Mouse (Mus musculus) midbrain, embryonic 15.5 days (tissue): ENCODE results near the gene Frs2. TPM values are rescaled to one million over a fixed set of nuclear protein-coding genes. Genes with fewer than 3 reads are reported as not detected.
"Not testable (repeated sequence)": the region's sequence is repeated elsewhere in the genome, so short reads cannot be mapped to it uniquely, and the experiment has no call there.

Experiments
- ATAC-seq: fragments of 200-750 bp; cut with Nextera tagmentation; replicated peaks from 2 replicates; pipeline ENCODE4 v1.8.0; 2017; ENCODE audit warnings: moderate TSS enrichment
- H3K27ac ChIP-seq: fragments of 300-500 bp; sonication (generic); 2 replicates; pipeline ENCODE4 v1.5.1; 2015; ENCODE audit warnings: mild to moderate bottlenecking, inconsistent platforms
- H3K27me3 ChIP-seq: fragments of 300-500 bp; sonication (generic); replicated peaks from 2 replicates; pipeline ENCODE4 v1.6.1; 2015; ENCODE audit warnings: inconsistent platforms
- H3K36me3 ChIP-seq: fragments of 300-500 bp; sonication (generic); replicated peaks from 2 replicates; pipeline ENCODE4 v1.6.1; 2015; ENCODE audit warnings: inconsistent platforms
- H3K4me1 ChIP-seq: fragments of 300-500 bp; sonication (generic); 2 replicates; pipeline ENCODE4 v1.6.1; 2015; ENCODE audit warnings: inconsistent platforms
- H3K4me2 ChIP-seq: fragments of 300-500 bp; sonication (generic); 2 replicates; pipeline ENCODE4 v1.6.1; 2015; ENCODE audit warnings: inconsistent platforms, mild to moderate bottlenecking, moderate library complexity
- H3K4me3 ChIP-seq: fragments of 300-500 bp; sonication (generic); 2 replicates; pipeline ENCODE4 v1.5.1; 2015; ENCODE audit warnings: mild to moderate bottlenecking, inconsistent platforms
- H3K9ac ChIP-seq: fragments of 300-500 bp; sonication (generic); 2 replicates; pipeline ENCODE4 v1.6.1; 2015; ENCODE audit warnings: mild to moderate bottlenecking, inconsistent platforms
- H3K9me3 ChIP-seq: fragments of 300-500 bp; sonication (generic); 2 replicates; pipeline ENCODE4 v1.6.1; 2016; ENCODE audit warnings: inconsistent platforms
- WGBS: fragments of 180-500 bp; shearing (Covaris S2); methylation state at CpG from one replicate; pipeline ENCODE4 v1.1.7; 2015; ENCODE audit warnings: mixed read lengths; 5-methylcytosine and 5-hydroxymethylcytosine counted together
- polyA plus RNA-seq: library from polyadenylated mRNA; unstranded; fragments of >200 nt; fragmentation: Nextera tagmentation; extraction: Ambion mirVana; gene quantifications from 2 replicates; pipeline ENCODE4 v1.2.1, GENCODE M21; 2015

Frs2 gene
- polyA plus RNA-seq, 1 experiment from 2014 or later, result 22.0 TPM

DNA sequence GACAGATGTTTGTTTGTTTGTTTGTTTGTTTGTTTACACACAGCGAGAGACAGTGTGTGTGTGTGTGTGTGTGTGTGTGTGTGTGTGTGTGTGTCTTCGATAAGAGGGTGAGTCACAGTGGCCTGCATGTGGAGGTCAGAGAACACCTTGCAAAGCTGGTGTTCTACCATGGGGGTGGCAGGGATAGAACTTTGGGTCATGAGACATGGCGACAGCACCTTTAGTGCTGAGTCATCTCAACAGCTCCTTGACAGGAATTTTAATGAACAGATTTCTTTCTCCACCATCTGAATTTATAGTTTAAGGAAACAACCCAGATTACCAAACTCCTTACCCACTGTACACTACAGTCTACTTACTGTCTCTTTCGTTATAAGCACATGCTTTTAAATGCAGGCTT, 4.3 kb downstream of the Frs2 start:
- no peak overlapping the region for H3K4me3 ChIP-seq
- WGBS, result 93% methylated on average over 4 of the region's 4 CpGs
- H3K9me3 ChIP-seq, result no peaks in the 10 kb centered on the region
- no peak overlapping the region for H3K27ac ChIP-seq
- H3K4me1 ChIP-seq, result peaks cover 28% of the 10 kb centered on the region
- H3K4me2 ChIP-seq, result no peak overlapping the region
- no peak for ATAC-seq
- H3K27me3 ChIP-seq, result no peaks in the 10 kb centered on the region
- H3K36me3 ChIP-seq, result no peaks in the 10 kb centered on the region
- H3K9ac ChIP-seq, result no peak overlapping the region

DNA sequence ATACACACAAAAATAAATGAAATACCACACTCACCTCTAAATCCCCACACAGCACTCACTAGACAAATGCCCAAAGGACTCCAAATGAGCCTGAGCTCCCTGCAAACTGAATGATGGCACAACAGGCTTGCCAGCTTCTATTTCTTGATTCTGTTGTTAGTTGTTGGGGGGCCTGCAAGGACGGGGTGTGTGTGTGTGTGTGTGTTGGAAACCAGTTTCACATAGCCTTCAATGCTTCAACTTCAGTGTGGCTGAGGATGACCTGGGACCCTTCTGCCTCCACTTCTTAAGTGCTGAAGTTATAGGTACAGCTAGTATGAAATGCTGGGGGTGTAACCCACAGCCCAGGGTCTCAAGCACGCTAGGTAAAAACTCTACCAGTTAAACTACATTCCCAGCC, 5.0 kb downstream of the Frs2 start:
- H3K9me3 ChIP-seq, result no peaks in the 10 kb centered on the region
- H3K27ac ChIP-seq, result no peak overlapping the region
- no peak overlapping the region for H3K9ac ChIP-seq
- no peaks in the 10 kb centered on the region for H3K27me3 ChIP-seq
- H3K36me3 ChIP-seq, result no peaks in the 10 kb centered on the region
- no peak overlapping the region for H3K4me2 ChIP-seq
- no peak for ATAC-seq
- peaks cover 25% of the 10 kb centered on the region for H3K4me1 ChIP-seq
- H3K4me3 ChIP-seq, result no peak overlapping the region
- WGBS, result 93% methylated on average over 2 of the region's 2 CpGs

DNA sequence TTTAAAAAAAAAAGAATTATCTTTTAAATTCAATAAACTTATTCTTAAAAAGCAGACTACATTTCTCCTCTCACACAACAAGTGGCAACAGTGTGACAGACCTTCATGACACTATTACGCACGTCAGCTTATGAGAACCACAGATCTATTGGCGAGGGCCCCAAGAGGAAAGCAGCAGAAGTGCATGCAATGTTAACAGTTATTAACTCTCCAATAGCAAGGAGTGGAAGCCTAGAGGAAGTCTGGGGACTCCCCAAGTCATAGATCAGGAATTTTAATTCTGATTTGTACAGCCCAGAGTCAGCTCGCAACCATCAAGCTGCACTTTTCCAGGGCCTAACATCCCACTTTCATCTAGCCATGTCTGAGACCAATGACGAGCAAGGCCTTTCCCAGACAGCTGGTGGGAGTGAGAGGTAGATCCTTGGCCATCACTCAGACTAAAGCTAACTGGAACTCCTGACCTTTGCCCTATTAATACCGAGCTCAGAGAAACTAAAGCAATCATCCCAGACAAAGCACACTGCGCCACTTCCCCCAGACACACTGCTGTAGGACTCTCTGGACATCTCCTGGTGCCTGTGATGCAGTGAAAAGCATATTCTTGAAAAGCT, 6.3 kb downstream of the Frs2 start:
- 53% methylated on average over 7 of the region's 7 CpGs for WGBS
- Histone ChIP-seq H3K27ac (no peak overlapping the region), H3K4me2 (no peak overlapping the region), H3K27me3 (no peaks in the 10 kb centered on the region), H3K9me3 (no peaks in the 10 kb centered on the region), H3K4me1 (peaks cover 19% of the 10 kb centered on the region), H3K9ac (no peak overlapping the region), H3K36me3 (no peaks in the 10 kb centered on the region), H3K4me3 (no peak overlapping the region)
- ATAC-seq, result no peak

DNA sequence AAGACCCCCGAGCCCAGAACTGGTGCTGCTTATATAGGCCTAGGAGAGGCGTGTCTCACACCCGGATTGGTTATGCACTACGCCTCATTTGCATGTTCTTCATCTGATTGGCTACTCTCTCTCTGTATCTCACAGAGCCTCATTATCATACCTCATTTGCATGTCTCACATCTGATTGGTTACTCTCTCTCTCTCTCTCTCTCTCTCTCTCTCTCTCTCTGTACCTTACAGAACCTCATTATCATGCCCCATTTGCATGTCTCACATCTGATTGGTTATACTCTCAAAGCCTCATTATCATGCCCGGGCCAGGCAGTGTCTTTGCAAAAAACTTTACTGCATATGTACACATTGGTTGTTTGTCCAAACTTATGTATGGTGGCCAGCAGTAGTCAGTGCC, 16.8 kb downstream of the Frs2 start:
- H3K36me3 ChIP-seq, H3K27me3 ChIP-seq, H3K4me3 ChIP-seq, H3K9ac ChIP-seq, H3K4me1 ChIP-seq, H3K9me3 ChIP-seq, ATAC-seq, H3K27ac ChIP-seq, H3K4me2 ChIP-seq: not testable (repeated sequence)
- WGBS, result 92% methylated on average over 5 of the region's 5 CpGs

DNA sequence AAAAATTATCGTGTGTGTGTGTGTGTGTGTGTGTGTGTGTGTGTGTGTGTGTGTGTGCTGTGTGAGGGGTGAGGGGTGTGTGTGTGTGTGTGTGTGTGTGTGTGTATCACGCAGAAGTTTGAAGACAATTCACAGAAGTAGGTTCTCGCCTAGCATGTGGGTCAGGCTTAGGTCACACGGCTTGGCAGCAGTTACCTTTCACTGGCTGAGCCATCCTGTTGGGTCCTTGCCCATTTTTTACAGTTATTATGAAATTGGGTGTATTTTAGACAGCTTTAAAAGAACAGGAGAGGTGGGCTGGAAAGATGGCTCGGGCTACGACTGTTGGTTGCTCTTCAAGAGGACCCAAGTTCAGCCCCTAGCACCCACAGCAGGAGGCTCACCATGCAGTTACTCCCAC, 18.3 kb downstream of the Frs2 start:
- Histone ChIP-seq H3K27me3 (no peaks in the 10 kb centered on the region), H3K4me3 (no peak overlapping the region), H3K9ac (no peak overlapping the region), H3K36me3 (no peaks in the 10 kb centered on the region), H3K9me3 (no peaks in the 10 kb centered on the region), H3K27ac (no peak overlapping the region), H3K4me1 (no peaks in the 10 kb centered on the region), H3K4me2 (no peak overlapping the region)
- WGBS, result 89% methylated on average over 6 of the region's 6 CpGs
- no peak for ATAC-seq

DNA sequence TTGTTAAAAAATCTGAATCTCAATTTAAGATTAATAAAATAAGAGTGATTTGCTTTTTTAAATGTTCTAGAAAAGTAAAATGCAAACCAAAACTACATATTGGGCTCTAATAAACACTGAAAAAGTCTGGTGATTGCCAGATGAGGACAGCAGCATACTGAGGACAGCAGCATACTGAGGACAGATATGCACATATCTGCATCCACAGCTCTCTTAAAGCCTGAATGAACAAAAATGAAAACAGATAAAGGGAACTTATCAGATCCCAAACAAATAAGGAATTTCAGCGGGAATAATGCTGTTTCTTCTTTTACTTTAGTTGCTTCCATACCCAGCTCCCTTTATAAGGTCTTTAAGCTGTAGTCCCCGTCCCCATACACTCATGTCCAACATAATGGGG, 19.6 kb downstream of the Frs2 start:
- Histone ChIP-seq H3K27ac (no peak overlapping the region), H3K27me3 (no peaks in the 10 kb centered on the region), H3K9ac (no peak overlapping the region), H3K36me3 (no peaks in the 10 kb centered on the region), H3K4me1 (no peaks in the 10 kb centered on the region), H3K4me2 (no peak overlapping the region), H3K4me3 (no peak overlapping the region), H3K9me3 (no peaks in the 10 kb centered on the region)
- 91% methylated on average over 2 of the region's 2 CpGs for WGBS
- ATAC-seq, result no peak

DNA sequence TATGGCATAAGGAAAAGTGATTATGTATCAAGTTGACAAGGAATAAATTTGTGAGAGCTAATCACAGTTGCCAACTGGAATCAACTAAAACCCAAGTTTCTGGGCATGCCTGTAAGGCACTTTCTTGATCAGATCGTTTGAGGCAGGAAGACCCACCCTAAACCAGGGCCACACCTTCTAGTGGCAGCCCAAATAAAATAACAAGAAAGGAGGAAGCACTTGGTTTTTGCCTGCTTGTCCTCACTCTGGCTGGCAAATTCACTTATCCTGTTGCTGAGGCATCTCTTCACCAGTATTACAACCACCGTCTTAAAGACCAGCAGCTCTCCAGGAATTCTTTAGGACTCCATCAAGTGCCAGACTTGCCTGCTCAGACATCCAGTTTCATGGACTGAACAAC, 20.9 kb downstream of the Frs2 start:
- Histone ChIP-seq H3K27me3 (no peaks in the 10 kb centered on the region), H3K4me3 (no peak overlapping the region), H3K27ac (no peak overlapping the region), H3K36me3 (no peaks in the 10 kb centered on the region), H3K4me1 (no peaks in the 10 kb centered on the region), H3K9ac (no peak overlapping the region), H3K4me2 (no peak overlapping the region), H3K9me3 (no peaks in the 10 kb centered on the region)
- 85% methylated on average over 2 of the region's 2 CpGs for WGBS
- ATAC-seq, result no peak

DNA sequence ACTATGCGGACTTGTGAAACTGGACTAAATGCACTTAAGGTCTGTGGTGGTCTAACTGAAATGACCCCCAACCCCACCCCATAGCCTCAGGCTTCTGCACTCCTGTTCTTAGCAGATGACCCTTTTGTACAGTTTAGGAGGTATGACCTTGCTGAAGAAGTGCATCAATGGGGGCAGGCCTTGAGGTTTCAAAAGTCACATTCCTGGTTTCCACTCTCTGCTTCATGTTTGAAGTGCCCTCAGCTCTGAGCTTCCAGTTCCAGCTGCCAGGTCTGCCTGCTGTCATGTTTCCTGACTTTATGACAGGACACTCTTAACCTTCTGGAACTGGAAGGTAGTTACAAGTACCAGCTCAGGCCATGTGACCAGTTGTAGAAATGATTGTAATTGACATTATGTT, 21.6 kb downstream of the Frs2 start:
- no peaks in the 10 kb centered on the region for H3K36me3 ChIP-seq
- 93% methylated on average over 1 of the region's 1 CpGs for WGBS
- no peaks in the 10 kb centered on the region for H3K4me1 ChIP-seq
- H3K9ac ChIP-seq, result no peak overlapping the region
- no peaks in the 10 kb centered on the region for H3K27me3 ChIP-seq
- H3K27ac ChIP-seq, result no peak overlapping the region
- H3K4me3 ChIP-seq, result no peak overlapping the region
- H3K9me3 ChIP-seq, result no peaks in the 10 kb centered on the region
- no peak overlapping the region for H3K4me2 ChIP-seq
- no peak for ATAC-seq

DNA sequence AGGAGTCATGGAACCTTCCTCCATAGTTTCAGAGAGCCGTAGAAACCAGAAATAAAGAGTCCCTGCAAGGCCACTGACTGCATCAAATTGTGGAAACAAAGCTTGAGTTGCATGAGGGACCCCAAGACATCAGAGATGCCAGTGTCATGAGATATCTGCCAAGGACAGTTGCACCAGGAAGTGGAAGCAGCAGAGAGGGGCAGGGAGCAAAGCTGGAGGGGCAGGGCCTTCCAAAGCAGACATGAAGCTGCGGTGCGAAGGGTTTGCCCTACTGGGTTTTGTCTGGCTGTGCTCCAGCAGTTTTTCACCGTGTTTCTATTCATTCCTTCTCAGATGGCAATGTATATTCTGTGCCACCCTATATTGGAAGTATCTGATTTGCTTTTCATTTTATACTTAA, 22.1 kb downstream of the Frs2 start:
- Histone ChIP-seq H3K27me3 (no peaks in the 10 kb centered on the region), H3K4me1 (no peaks in the 10 kb centered on the region), H3K36me3 (no peaks in the 10 kb centered on the region), H3K9me3 (no peaks in the 10 kb centered on the region), H3K4me3 (no peak overlapping the region), H3K9ac (no peak overlapping the region), H3K4me2 (no peak overlapping the region), H3K27ac (no peak overlapping the region)
- 69% methylated on average over 4 of the region's 4 CpGs for WGBS
- ATAC-seq, result no peak

DNA sequence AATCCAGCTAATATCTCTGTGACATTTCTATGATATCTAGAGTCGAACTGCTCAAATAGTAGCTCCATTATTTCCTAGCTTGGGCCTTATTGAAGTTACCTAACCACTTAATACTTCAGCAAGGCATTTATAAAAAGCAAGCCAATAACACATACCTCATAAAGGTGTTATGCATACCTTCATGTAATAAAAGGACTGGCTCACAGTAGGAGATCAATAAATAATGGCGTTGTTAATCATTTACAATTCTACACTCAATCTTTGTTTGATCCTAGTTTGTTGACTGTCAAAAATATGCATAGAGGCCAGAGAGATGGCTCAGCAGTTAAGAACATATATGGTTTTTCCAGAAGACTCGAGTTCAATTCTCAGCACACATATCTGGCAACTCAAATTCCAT, 26.9 kb downstream of the Frs2 start:
- no peaks in the 10 kb centered on the region for H3K27me3 ChIP-seq
- WGBS, result 90% methylated on average over 3 of the region's 3 CpGs
- no peak overlapping the region for H3K4me2 ChIP-seq
- ATAC-seq, result no peak
- H3K27ac ChIP-seq, result no peak overlapping the region
- no peaks in the 10 kb centered on the region for H3K4me1 ChIP-seq
- no peak overlapping the region for H3K4me3 ChIP-seq
- no peaks in the 10 kb centered on the region for H3K9me3 ChIP-seq
- H3K9ac ChIP-seq, result no peak overlapping the region
- no peaks in the 10 kb centered on the region for H3K36me3 ChIP-seq

DNA sequence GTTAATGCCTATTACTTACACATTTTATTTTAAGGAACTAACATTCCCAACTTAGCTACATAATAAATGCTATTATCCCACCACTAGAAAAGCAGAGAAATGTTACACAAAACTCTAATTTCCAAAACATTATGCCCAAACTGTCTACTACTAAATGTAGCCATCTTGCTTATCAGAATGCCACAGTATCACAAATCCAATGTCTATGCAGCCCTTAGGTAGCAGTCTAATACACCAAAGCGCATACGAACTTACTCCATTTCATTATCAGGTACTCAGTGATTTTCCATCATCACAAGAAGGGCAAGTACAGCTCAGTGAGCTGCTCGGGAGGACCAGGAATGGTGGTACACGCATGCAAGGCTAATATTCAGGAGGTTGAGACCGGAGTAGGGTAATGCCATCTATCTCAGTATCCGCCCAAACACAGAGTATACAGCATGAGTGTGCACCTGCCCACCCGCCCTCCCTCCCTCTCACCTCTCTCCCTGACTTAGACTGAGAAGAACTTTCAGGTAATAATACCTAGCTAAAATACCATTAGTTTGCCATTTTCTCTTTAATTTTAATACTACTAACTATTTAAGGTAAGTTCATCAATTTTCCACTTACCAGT, 28.2 kb downstream of the Frs2 start:
- WGBS, result 92% methylated on average over 7 of the region's 7 CpGs
- no peak overlapping the region for H3K4me2 ChIP-seq
- H3K4me3 ChIP-seq, result no peak overlapping the region
- H3K27ac ChIP-seq, result no peak overlapping the region
- peaks cover 2% of the 10 kb centered on the region; the same call in 1 of the 2 replicates for H3K4me1 ChIP-seq
- no peaks in the 10 kb centered on the region for H3K36me3 ChIP-seq
- ATAC-seq, result no peak
- no peaks in the 10 kb centered on the region for H3K9me3 ChIP-seq
- no peak overlapping the region for H3K9ac ChIP-seq
- no peaks in the 10 kb centered on the region for H3K27me3 ChIP-seq

DNA sequence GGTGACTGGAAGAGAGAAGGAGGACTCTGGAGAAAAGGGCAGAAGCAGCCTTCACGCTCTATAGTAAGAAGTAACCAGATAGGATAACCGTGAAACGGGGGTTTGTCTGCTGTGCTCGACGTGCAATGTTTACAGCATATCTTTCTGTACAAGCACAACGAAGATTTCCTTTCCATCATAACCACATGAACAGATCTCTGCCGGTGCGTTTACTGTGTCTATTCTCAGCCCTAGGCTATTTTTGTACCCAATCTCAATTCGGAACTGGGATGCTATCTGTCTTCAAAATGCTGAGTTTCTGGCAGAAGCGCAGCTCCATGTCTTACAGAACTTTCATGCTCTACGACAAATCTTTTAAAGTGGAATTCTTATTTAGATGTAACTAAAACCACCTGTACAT, 28.8 kb downstream of the Frs2 start:
- WGBS, result 77% methylated on average over 11 of the region's 11 CpGs
- ATAC-seq, result no peak
- Histone ChIP-seq H3K4me3 (no peak overlapping the region), H3K27me3 (no peaks in the 10 kb centered on the region), H3K9me3 (no peaks in the 10 kb centered on the region), H3K4me1 (peaks cover 2% of the 10 kb centered on the region; the same call in 1 of the 2 replicates), H3K9ac (no peak overlapping the region), H3K4me2 (no peak overlapping the region), H3K27ac (no peak overlapping the region), H3K36me3 (no peaks in the 10 kb centered on the region)

DNA sequence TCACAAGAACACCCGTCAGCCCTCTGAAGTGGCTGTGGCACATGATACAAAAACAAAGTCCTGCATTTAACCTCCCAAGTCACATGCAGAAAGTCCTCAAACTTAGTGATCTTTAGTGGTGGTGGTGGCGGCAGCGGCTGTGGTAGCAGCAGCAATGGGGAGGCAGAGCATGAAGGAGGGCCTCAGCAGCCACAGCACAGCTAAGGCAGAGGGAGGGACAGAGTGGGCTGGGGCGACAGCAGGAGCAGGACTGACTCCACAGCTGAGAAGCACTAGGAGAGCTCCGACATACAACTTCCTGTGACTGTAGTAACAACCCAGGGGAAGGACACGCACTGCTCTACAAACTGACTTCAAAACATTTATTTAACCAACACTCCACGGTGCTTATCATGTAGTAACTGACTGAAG, 29.9 kb downstream of the Frs2 start:
- WGBS, result 75% methylated on average over 7 of the region's 7 CpGs
- no peaks in the 10 kb centered on the region for H3K27me3 ChIP-seq

More for the DNA sequence above, 29.9 kb downstream of the Frs2 start:
- no peak overlapping the region for H3K9ac ChIP-seq
- H3K27ac ChIP-seq, result no peak overlapping the region
- no peak for ATAC-seq
- no peaks in the 10 kb centered on the region for H3K36me3 ChIP-seq
- H3K4me3 ChIP-seq, result no peak overlapping the region
- H3K4me1 ChIP-seq, result peaks cover 2% of the 10 kb centered on the region; the same call in 1 of the 2 replicates
- H3K9me3 ChIP-seq, result no peaks in the 10 kb centered on the region
- no peak overlapping the region for H3K4me2 ChIP-seq
